14 mouse cellular contexts compared by ENCODE assay signal in the genomic region with DNA sequence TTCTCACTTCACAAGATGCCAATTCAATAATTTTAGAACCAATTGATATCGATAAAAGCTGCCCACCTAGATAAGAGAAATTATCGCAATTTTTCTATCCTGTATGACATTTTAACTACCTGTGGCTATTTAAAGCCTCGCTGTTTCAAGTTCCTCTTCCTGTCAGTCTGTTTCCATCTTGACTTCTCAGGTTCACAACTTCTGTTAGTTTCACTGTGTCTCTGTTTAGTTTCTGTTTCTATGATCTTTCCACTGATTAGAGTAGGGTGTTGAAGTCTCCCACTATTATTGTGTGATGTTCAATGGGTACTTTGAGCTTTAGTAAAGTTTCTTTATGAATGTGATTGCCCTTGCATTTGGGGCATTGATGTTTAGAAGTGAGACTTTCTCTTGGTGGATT.
"Had no signal": no experiment of that assay in that cellular context is flagged by ENCODE, and none has a peak within 500 bp of the region (broad histone marks: within the 10 kb centered on the region; RNA-seq: fewer than 3 reads in every experiment).

No protein-coding gene starts in this region.

- ATAC-seq: lung, postnatal 0 days; midbrain, embryonic 16.5 days had no signal

- H3K4me1 ChIP-seq: liver, embryonic 15.5 days; midbrain, embryonic 12.5 days; neural tube, embryonic 15.5 days had no signal

- H3K9me3 ChIP-seq: liver, embryonic 15.5 days; midbrain, embryonic 12.5 days; neural tube, embryonic 15.5 days had no signal

- H3K4me3 ChIP-seq: layer of hippocampus, adult 2 months; liver, embryonic 15.5 days; midbrain, embryonic 12.5 days; neural tube, embryonic 15.5 days had no signal

- H3K4me2 ChIP-seq: liver, embryonic 11.5 days; liver, embryonic 15.5 days; midbrain, embryonic 12.5 days; neural tube, embryonic 15.5 days had no signal

- H3K27me3 ChIP-seq: liver, embryonic 15.5 days; midbrain, embryonic 12.5 days; neural tube, embryonic 15.5 days had no signal

- DNase-seq: kidney, postnatal 10 days; kidney, postnatal 4 days; left cerebral cortex, postnatal 4 days; lung, adult 2 months; lung, postnatal 36 days; thymus, adult 18-20 months; thymus, postnatal 14 days had no signal

- H3K36me3 ChIP-seq: liver, embryonic 15.5 days; midbrain, embryonic 12.5 days; neural tube, embryonic 15.5 days had no signal

- H3K27ac ChIP-seq: layer of hippocampus, adult 2 months; liver, embryonic 15.5 days; midbrain, embryonic 12.5 days; neural tube, embryonic 15.5 days had no signal

- H3K9ac ChIP-seq: liver, embryonic 15.5 days; midbrain, embryonic 12.5 days; neural tube, embryonic 15.5 days had no signal
